Mouse (Mus musculus): Measurements from ENCODE around the gene Zmym4.

Zmym4 gene

DNA sequence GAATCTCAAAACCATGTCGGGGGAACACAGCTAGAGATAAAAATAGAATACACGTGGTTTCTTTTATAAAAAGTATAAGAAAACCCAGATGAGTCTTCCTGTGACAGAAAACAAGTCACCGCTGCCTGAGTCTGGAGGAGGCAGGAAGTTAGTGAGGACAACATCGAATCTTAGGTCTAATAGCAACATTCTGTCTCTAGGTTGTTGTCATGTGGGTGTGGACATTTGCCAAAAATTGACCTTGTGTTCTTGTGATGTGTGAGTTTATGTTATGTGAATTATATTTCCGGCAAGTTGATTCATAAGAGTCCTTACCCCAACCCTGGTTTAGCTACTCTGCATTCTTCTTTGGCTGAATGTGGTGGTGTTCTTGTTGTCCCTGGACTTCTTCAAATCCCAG, 154.7 kb downstream of the Zmym4 start:
- no peak for DNase-seq

Measured in kidney, adult 8-10 months (tissue).